Mouse (Mus musculus) embryonic fibroblast, embryonic 13.5 days (primary cell): ENCODE measurements around the gene Slc29a1.

Experiments
- CTCF ChIP-seq: IDR thresholded peaks from 2 replicates; pipeline ENCODE4 v1.5.1; 2011; ENCODE audit warnings: mild to moderate bottlenecking, control low read depth, low read length, moderate library complexity, borderline replicate concordance; ENCODE audit not compliant: insufficient read depth
- POLR2A ChIP-seq: IDR thresholded peaks from 2 replicates; pipeline ENCODE4 v1.6.1; 2011; ENCODE audit warnings: low read depth, mild to moderate bottlenecking, control low read depth, low read length, moderate library complexity

- TF ChIP-seq CTCF (no peak), POLR2A (no peak)
Measured at GRCm38 (mm10) chr17:45585725-45586448, 13.5 kb downstream of the Slc29a1 start.
